Mouse (Mus musculus) testis, postnatal 10 days (tissue): ENCODE measurements around the gene Nfix.
A peak's percentile ranks its signal among the peaks of the same experiment; 100 is the strongest.

ENCODE experiments used
- DNase-seq: peaks from one replicate; pipeline ENCODE4 v3.0.0; 2021; ENCODE audit warnings: low spot score

Gene Nfix

GRCm38 (mm10) chr8:84797971-84798370, 2.2 kb downstream of the Nfix start:
- DNase-seq = no peak

GRCm38 (mm10) chr8:84797256-84797797, 2.8 kb downstream of the Nfix start:
- no peak for DNase-seq

GRCm38 (mm10) chr8:84794486-84794885, 5.7 kb downstream of the Nfix start:
- DNase-seq = no peak

GRCm38 (mm10) chr8:84793791-84794485, 6.2 kb downstream of the Nfix start:
- DNase-seq = no peak

- no peak for DNase-seq
Measured at GRCm38 (mm10) chr8:84793134-84793533, 7.0 kb downstream of the Nfix start.

GRCm38 (mm10) chr8:84792429-84792947, 7.7 kb downstream of the Nfix start:
- DNase-seq = no peak

- DNase-seq = no peak
Measured at GRCm38 (mm10) chr8:84790537-84790936, 9.6 kb downstream of the Nfix start.

- no peak for DNase-seq
Measured at GRCm38 (mm10) chr8:84789855-84790486, 10.2 kb downstream of the Nfix start.

GRCm38 (mm10) chr8:84789345-84789744, 10.8 kb downstream of the Nfix start:
- no peak for DNase-seq

- DNase-seq = peak; percentile 86
Measured at GRCm38 (mm10) chr8:84788896-84789295, 11.2 kb downstream of the Nfix start.

GRCm38 (mm10) chr8:84787523-84788302, 12.4 kb downstream of the Nfix start:
- DNase-seq = no peak

GRCm38 (mm10) chr8:84786801-84787467, 13.2 kb downstream of the Nfix start:
- no peak for DNase-seq

- peak; percentile 79 for DNase-seq
Measured at GRCm38 (mm10) chr8:84785756-84786677, 14.1 kb downstream of the Nfix start.

- no peak for DNase-seq
Measured at GRCm38 (mm10) chr8:84785506-84785755, 14.7 kb downstream of the Nfix start.

- no peak for DNase-seq
Measured at GRCm38 (mm10) chr8:84784681-84785505, 15.3 kb downstream of the Nfix start.

GRCm38 (mm10) chr8:84783919-84784581, 16.1 kb downstream of the Nfix start:
- DNase-seq = no peak

GRCm38 (mm10) chr8:84783198-84783918, 16.8 kb downstream of the Nfix start:
- DNase-seq = no peak

- DNase-seq = no peak
Measured at GRCm38 (mm10) chr8:84782680-84783079, 17.5 kb downstream of the Nfix start.
